Mouse (Mus musculus) thymus, adult 2 months (tissue): ENCODE measurements around the gene Med26.

ENCODE experiments used
- CTCF ChIP-seq: fragments of 200-500 bp; IDR thresholded peaks from 2 replicates; pipeline ENCODE4 v1.5.1; 2012; ENCODE audit warnings: mild to moderate bottlenecking, control low read depth, low read length, moderate library complexity, borderline replicate concordance; ENCODE audit not compliant: control insufficient read depth, poor library complexity, insufficient read depth; ENCODE audit errors: extremely low read depth
- POLR2A ChIP-seq: fragments of 200-500 bp; IDR thresholded peaks from 2 replicates; pipeline ENCODE4 v1.6.1; 2012; ENCODE audit warnings: mild to moderate bottlenecking, low read length, control low read depth, moderate library complexity; ENCODE audit not compliant: control insufficient read depth, poor library complexity, insufficient read depth; ENCODE audit errors: extremely low read depth

GRCm38 (mm10) chr8:72521888-72522287 lies 26.2 kb downstream of the Med26 start:
- TF ChIP-seq CTCF (no peak), POLR2A (no peak)
